Mouse (Mus musculus) layer of hippocampus, postnatal 36 days (tissue): Measurements from ENCODE around the gene Ppox. TPM values are rescaled to one million over a fixed set of nuclear protein-coding genes. Genes with fewer than 3 reads are reported as not detected.
A peak's percentile ranks its signal among the peaks of the same experiment; 100 is the strongest.

Experiments used
- DNase-seq, 2 experiments: peaks; one replicate each; pipeline ENCODE4 v3.0.0; 2022
- total RNA-seq, 2 experiments: library from RNA; stranded (reverse); gene quantifications; 2 replicates each; pipeline ENCODE4 v1.2.3; 2021

Gene Ppox
- total RNA-seq, 2 experiments from 2014 or later, result 28.0 to 31.4 TPM

DNA sequence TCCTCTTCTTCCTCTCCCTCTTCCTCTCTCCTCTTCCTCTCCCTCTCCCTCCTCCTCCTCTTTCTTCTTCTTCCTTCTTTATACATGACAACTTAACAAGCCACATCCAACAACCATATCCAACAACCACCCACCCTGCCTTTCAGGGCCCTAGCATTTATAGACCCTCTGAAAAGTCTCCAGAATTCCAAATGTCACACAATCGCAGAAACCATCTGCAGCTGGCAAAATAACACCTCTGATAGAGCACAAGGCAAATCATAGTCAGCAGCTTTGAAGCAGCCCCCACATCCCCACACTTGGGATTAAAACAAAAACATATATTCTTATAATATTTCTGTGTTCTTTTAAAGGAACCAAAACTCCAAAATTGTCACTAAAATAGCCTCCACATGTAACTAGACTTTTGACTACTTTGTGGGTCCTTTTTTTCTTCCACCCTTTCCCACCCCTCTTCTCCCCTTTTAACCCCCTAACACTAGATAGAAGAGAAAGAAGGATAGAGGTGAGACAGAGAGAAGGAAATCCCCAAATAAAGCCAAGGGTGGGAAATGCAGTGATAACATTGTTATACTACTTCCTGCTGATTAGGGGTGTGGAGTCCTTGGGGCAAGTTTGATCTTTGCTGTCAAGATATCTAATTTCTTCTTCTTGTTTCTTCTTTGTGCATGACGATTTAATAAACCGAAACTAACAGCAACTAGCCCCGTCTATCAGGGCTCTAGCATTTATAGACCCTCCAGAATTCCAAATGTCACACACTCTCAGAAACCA is 14.8 kb downstream of the Ppox start:
- no peak for DNase-seq

DNA sequence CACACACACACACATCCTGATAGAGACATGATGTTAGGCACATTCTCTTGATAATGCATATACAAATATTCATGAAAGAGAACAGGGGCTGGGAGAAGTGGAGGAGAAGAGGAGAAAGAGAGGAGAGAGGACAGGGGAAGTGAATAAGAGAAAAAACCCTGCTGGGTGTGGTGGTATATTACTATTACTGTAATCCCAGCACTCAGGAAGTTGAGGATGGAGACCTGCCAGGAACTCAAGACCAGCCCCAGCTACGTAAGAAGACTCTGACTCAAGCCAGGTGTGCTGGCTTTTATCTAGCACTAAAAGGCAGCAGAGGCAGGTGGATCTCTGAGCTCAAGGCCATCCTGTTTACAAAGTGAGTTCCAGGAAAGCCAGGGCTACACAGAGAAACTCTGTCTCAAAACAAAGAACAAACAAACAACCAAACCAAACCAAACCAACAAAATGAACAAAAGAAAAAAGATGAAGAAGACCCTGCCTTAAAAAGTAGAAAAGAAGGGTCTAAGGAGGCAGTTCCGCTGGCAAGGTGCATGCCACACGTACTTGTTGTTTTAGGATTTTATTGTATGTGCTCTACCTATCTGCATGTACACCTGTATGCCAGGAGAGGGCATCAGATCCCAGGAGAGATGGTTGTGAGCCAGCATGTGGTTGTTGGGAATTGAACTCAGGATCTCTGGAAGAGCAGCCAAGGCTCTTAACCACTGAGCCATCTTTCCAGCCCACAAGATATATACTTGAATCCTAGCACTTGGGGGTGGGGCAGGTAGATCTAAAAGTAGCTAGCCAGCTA is 17.1 kb downstream of the Ppox start:
- DNase-seq, result no peak

DNA sequence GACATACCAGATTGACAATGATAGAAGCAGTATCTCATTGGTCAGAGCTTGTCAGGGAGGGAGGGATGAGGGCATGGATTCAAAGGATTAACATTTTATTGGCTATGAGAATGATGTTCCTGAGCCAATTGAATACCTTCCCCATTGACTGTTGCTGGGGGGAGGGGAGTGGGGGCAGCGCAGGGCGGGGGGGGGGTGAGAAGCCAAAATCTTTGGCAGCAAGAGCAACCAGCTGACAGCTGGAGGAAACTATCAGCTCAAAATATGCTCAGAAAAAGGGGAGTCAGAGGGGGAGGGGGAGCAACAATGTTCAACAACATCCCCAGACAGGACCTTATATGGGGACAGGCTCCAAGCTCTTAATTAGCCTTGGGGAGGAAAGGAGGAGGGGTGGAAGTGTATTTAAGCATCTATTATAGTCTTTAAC is 17.8 kb downstream of the Ppox start:
- DNase-seq, result no peak

- DNase-seq, result peak; percentile 85 to 86
These were observed 18.3 kb downstream of the Ppox start for GRCm38 (mm10) chr1:171262594-171263130.

DNA sequence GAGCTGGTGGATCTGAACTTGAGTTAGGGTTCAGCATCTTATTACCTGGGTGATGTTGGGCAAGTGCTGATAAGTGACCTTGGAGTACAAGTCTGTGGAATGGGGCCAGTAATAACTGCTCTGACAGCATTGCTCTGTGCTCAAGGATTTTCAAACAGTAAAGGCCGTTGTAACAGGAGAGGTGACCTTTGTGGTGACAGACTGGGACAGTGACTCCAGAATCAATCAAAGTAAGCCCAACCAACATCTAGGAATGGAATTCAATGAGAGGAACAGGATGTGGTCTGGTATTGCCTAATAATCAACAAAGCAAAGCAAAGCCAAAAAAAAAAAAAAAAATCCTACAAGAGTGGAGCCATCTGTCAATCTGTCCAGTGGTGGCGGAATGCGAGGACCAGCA is 20.7 kb downstream of the Ppox start:
- DNase-seq, result no peak

GRCm38 (mm10) chr1:171258921-171259320 is 22.1 kb downstream of the Ppox start:
- DNase-seq, result no peak

GRCm38 (mm10) chr1:171257781-171258180 is 23.2 kb downstream of the Ppox start:
- no peak for DNase-seq

DNA sequence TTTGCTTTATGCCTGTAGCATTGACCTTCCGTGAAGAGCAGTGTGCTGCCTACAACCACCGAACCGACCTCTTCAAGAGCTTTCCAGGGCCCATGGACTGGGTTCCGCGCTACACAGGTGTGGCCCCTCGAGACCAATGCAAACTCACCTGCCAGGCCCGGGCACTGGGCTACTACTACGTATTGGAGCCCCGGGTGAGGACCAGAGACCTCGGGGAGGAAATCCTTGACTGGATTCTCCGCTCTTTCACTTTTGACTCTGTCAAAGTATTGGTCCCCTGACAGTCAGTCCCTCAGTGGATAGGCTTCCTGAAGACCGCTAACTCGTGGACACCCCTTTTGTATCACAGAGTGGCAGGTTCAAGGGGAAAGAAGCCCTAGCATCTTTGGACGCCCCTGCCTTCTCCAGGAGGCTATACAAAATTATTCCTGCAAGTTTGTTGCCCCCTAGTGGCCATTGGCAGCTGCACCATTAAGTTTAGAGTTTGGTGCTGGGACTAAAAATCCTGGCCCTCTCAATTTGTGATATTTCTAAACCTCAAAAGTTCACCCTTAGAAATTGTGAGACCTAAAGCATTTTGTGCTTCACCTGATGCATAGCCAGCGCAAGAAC is 23.9 kb downstream of the Ppox start:
- peak; percentile 52 to 53 for DNase-seq

GRCm38 (mm10) chr1:171256095-171256818 is 24.7 kb downstream of the Ppox start:
- no peak for DNase-seq

DNA sequence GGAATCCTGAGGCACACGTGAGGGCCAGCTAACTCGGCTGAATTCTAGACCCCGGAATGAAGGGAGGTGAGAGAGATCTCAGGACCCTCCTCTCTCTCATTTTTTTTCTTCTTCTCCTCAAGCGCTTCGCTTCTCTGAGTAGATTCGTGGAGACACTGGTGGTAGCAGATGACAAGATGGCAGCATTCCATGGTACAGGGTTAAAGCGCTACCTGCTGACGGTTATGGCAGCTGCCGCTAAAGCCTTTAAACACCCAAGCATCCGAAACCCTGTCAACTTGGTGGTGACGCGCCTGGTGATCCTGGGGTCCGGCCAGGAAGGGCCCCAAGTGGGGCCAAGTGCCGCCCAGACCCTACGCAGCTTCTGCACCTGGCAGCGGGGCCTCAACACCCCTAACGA is 28.6 kb downstream of the Ppox start:
- no peak for DNase-seq

DNA sequence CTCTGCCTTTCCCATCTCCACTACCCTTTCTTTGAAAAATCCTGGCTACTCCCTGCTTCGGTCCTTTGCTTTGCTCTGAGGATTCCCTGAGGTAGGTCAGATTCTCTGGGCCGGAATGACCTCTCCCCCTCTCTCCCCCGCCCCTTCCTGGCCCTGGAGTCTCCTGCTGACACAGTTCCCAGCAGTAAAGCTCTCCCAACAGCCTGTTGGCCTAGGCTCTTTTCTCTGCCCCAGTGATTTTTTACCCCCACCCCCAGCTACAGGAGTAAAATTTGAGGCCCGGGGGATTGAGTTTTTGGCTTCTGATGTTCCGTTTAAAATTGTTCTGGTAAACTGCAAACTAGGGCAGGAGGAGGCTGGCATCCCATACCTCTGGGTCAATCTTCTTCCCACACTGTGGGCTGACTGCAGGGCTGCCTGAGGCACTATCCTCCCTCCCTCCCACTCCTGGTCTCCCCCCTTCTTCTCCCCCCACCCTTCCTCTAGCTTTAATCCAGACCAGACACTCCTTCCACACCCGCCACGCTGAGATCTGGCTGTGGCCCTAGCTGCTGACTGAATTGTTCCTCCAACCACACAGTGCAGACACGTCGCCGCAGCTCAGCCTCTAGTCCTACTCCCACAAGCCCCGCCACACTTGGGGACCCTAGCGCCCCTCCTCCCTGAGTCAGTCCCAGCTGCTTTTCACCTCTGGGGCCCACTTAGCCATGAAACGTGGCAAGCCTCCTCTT is 29.2 kb downstream of the Ppox start:
- DNase-seq, result no peak

DNA sequence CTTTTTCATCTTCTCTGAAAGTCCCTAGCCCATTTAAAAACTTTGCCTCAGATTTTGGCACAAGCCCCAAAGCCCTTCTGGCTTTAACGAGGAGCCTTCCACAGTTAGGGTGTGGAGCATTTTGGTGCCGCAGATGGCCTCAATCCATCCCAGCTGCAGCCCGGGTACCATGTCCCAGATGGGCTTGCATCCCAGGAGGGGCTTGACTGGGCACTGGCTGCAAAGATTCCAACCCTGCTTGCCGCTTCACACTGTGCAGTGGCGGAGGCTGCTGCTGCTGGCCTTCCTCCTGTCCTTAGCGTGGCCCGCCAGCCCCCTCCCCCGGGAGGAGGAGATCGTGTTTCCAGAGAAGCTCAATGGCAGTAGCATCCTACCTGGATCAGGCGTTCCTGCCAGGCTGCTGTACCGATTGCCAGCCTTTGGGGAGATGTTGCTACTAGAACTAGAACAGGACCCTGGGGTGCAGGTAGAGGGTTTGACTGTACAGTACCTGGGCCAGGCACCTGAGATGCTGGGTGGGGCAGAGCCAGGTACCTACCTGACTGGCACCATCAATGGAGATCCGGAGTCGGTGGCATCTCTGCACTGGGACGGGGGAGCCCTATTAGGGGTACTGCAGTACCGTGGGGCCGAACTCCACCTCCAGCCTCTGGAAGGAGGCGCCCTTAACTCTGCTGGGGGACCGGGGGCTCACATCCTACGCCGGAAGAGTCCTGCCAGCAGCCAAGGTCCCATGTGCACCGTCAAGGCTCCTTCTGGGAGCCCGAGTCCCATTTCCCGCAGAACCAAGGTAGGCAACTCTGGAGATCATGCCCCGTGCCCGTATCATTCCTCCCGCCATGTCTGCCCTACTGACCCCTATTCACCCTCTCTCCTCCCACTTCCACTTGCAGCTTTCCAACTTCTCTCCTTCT is 30.0 kb downstream of the Ppox start, which contains the start of gene Ndufs2:
Gene Ndufs2 (minus strand): TSS at position 709 of the 914 bp plus-strand sequence.
- peak in 1 of 2 experiments; percentile 32 for DNase-seq

GRCm38 (mm10) chr1:171249913-171250600 is 30.9 kb downstream of the Ppox start, which contains the start of gene Adamts4:
Adamts4 (plus strand) TSS chr1:171250421.
- DNase-seq, result peak; percentile 49 to 56

DNA sequence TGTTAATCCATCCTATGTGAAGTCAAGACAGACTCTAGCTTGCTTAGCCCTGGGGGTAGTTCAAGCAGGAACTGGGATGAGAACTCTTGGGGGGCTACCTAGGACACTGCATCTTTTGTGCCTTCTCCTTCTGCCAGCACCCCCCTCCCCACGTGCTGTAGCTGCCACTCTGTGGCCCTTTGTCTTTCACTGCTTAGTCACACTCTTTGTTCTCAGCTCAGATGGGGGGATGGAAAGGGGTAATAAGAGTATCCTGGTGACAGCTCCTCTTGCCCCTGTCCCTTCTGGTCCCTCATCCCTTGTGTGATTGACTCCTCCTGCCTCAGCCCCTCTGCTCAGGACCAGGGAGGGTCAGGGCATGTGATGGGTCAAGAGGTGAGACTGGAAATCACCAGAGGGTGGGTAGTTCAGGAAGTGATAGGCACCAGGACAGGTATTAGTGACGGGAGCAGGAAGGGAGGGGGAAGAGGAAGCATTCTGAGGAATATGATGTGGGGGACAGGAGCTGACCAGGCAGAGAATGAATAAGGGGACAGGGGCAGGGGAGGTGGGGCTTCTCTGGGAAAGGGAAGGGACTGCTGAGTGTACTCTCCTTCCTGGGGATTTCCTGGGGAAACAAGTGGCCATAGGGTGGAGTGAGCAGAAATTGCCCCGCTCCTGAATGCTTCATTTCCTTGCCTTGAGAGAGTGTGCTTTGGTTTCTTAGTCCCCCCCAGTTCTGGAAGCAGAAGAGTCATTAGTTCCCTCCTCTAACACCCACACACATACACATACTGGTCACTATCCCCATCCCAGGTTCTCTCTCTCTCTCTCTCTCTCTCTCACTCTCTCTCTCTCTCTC is 32.4 kb downstream of the Ppox start:
- no peak for DNase-seq

DNA sequence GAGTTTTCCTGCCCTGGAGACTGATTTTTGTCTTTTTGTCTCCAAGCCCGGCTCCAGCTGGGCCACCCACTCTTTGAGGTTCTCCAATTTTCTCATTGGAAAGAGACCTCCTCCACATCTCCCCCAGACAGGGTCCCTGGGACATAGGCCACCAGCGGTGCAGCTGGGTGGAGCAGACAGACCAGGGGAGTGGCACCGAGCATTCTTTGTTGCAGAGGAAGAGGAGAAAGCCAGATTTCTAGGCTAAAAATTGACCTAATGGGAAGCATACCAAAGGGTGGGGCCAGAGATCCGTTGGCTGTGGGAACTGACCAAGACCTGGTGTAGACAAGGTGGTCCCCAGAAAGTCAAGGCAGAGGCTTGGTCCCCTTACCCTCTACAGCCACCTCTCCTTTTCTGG is 33.1 kb downstream of the Ppox start:
- DNase-seq, result no peak

DNA sequence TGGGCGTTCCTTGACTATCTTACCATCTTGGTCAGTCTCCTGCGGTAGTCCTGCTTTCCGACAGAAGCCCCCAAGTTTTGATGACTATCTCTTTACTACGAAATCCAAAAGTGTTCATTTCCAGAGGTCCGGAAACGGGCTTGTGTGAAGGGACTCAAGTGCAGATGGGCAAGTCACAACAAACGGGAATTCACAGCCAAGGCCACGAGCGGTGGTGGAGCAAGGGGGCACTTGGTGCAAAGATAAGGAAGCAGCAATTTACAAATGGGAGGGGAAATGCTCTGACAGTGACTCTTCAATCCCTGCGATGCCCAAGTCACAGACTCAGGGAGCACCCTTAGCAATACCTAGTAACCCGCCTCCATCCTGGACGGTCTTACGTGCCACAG is 33.5 kb downstream of the Ppox start:
- DNase-seq, result no peak

GRCm38 (mm10) chr1:171246709-171247452 is 34.1 kb downstream of the Ppox start:
- peak; percentile 98 for DNase-seq

GRCm38 (mm10) chr1:171245353-171245752 is 35.6 kb downstream of the Ppox start:
- DNase-seq, result no peak
